Mouse (Mus musculus) hindbrain, embryonic 16.5 days (tissue): Measurements from ENCODE around the gene Pde4d. TPM values are rescaled to one million over a fixed set of nuclear protein-coding genes. Genes with fewer than 3 reads are reported as not detected.

Experiments
- ATAC-seq: fragments of 200-750 bp; cut with Nextera tagmentation; 2 replicates; pipeline ENCODE4 v1.8.0; 2017; ENCODE audit warnings: moderate TSS enrichment, moderate library complexity
- H3K27ac ChIP-seq: fragments of 300-500 bp; sonication (generic); 2 replicates; pipeline ENCODE4 v1.5.1; 2014; ENCODE audit warnings: low read depth, mild to moderate bottlenecking, control low read depth, low read length, moderate library complexity
- H3K27me3 ChIP-seq: fragments of 300-500 bp; sonication (generic); replicated peaks from 2 replicates; pipeline ENCODE4 v1.6.1; 2014; ENCODE audit warnings: low read length; ENCODE audit not compliant: control insufficient read depth, insufficient read depth
- H3K36me3 ChIP-seq: fragments of 300-500 bp; sonication (generic); 2 replicates; pipeline ENCODE4 v1.6.1; 2014; ENCODE audit warnings: mild to moderate bottlenecking, low read length, moderate library complexity, mixed read lengths; ENCODE audit not compliant: control insufficient read depth, insufficient read depth
- H3K4me1 ChIP-seq: fragments of 300-500 bp; sonication (generic); 2 replicates; pipeline ENCODE4 v1.6.1; 2014; ENCODE audit warnings: low read depth, low read length; ENCODE audit not compliant: control insufficient read depth, insufficient read depth
- H3K4me2 ChIP-seq: fragments of 300-500 bp; sonication (generic); 2 replicates; pipeline ENCODE4 v1.6.1; 2014; ENCODE audit warnings: mild to moderate bottlenecking, low read length, control low read depth, moderate library complexity
- H3K4me3 ChIP-seq: fragments of 300-500 bp; sonication (generic); 2 replicates; pipeline ENCODE4 v1.5.1; 2014; ENCODE audit warnings: mild to moderate bottlenecking, low read length, control low read depth, moderate library complexity
- H3K9ac ChIP-seq: fragments of 300-500 bp; sonication (generic); 2 replicates; pipeline ENCODE4 v1.6.1; 2014; ENCODE audit warnings: low read depth, mild to moderate bottlenecking, control low read depth, low read length, moderate library complexity
- H3K9me3 ChIP-seq: fragments of 300-500 bp; sonication (generic); 2 replicates; pipeline ENCODE4 v1.6.1; 2014; ENCODE audit warnings: mild to moderate bottlenecking, low read length, moderate library complexity; ENCODE audit not compliant: control insufficient read depth
- WGBS: fragments of 180-500 bp; shearing (Covaris S2); extraction: QIAGEN DNeasy Blood & Tissue Kit; methylation state at CpG from one replicate; pipeline ENCODE4 v1.1.7; 2014; 5-methylcytosine and 5-hydroxymethylcytosine counted together
- polyA plus RNA-seq: library from polyadenylated mRNA; unstranded; fragments of >200 nt; fragmentation: Nextera tagmentation; extraction: Ambion mirVana; gene quantifications from 2 replicates; pipeline ENCODE4 v1.2.1, GENCODE M21; 2015

Pde4d gene
- polyA plus RNA-seq, 1 experiment from 2014 or later = 18.5 TPM

- Histone ChIP-seq H3K4me3 (no peak overlapping the region), H3K9ac (no peak overlapping the region), H3K4me2 (no peak overlapping the region), H3K36me3 (no peaks in the 10 kb centered on the region), H3K27ac (no peak overlapping the region; the same call in 1 of the 2 replicates), H3K27me3 (no peaks in the 10 kb centered on the region), H3K9me3 (no peaks in the 10 kb centered on the region), H3K4me1 (peaks cover 4% of the 10 kb centered on the region)
- 59% methylated on average over 4 of the region's 4 CpGs for WGBS
- no peak for ATAC-seq
Observed at GRCm38 (mm10) chr13:109577901-109578300, 1128.2 kb downstream of the Pde4d start.

GRCm38 (mm10) chr13:109581284-109582070 is 1131.7 kb downstream of the Pde4d start:
- 73% methylated on average over 16 of the region's 16 CpGs for WGBS
- Histone ChIP-seq H3K27me3 (no peaks in the 10 kb centered on the region), H3K9me3 (no peaks in the 10 kb centered on the region), H3K4me2 (no peak overlapping the region), H3K4me1 (peaks cover 4% of the 10 kb centered on the region), H3K4me3 (no peak overlapping the region), H3K36me3 (no peaks in the 10 kb centered on the region), H3K27ac (no peak overlapping the region), H3K9ac (no peak overlapping the region)
- no peak for ATAC-seq

DNA sequence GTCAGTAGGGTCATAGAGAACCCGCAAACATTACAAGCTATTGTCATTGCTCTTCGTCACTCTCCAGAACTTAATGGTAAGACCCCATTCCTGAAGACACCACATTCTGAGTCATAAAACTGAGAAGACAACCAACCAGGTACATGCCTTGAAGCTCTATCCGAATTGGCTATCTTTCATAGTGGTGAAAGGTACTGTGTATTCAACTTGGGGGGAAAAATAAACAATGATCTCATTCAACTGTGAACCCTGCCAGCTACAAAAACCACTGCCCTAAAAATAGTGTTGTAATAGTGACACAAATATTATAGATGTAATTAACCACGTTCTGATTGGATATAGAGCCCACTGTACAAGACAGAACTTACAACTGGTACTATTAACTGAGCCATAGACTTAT is 1140.3 kb downstream of the Pde4d start:
- Histone ChIP-seq H3K9me3 (no peaks in the 10 kb centered on the region), H3K4me1 (no peaks in the 10 kb centered on the region), H3K9ac (no peak overlapping the region), H3K4me2 (no peak overlapping the region), H3K4me3 (no peak overlapping the region), H3K27ac (no peak overlapping the region), H3K27me3 (no peaks in the 10 kb centered on the region), H3K36me3 (no peaks in the 10 kb centered on the region)
- WGBS = 85% methylated on average over 4 of the region's 4 CpGs
- no peak for ATAC-seq

- Histone ChIP-seq H3K9me3 (no peaks in the 10 kb centered on the region), H3K4me2 (no peak overlapping the region), H3K4me1 (no peaks in the 10 kb centered on the region), H3K4me3 (no peak overlapping the region), H3K36me3 (no peaks in the 10 kb centered on the region), H3K27ac (no peak overlapping the region), H3K9ac (no peak overlapping the region), H3K27me3 (no peaks in the 10 kb centered on the region)
- no peak for ATAC-seq
- WGBS = 80% methylated on average over 8 of the region's 8 CpGs
Observed at GRCm38 (mm10) chr13:109592192-109592797, 1142.5 kb downstream of the Pde4d start.

DNA sequence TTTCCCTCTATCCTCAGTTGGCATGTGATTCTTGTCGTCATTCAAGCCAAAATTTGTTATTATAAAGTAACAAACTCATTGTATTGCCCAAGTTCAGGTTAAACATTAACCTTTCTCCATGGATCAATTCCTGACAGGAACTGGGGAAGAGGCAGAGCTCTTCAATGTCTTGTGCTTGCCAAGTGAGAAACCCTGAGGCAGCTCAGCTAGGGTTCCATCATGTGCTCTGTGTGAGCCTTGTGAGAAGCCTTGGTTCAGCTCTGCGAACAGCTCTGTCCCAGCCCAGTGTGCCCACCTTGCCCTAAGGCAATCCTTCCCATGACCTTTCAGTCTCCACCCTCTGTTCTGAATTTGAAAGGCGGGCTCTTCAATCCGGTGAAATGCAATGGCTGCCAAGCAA is 1150.0 kb downstream of the Pde4d start:
- ATAC-seq = no peak
- Histone ChIP-seq H3K4me2 (no peak overlapping the region), H3K9ac (no peak overlapping the region), H3K9me3 (no peaks in the 10 kb centered on the region), H3K27ac (no peak overlapping the region), H3K4me1 (no peaks in the 10 kb centered on the region), H3K4me3 (no peak overlapping the region), H3K36me3 (no peaks in the 10 kb centered on the region), H3K27me3 (no peaks in the 10 kb centered on the region)
- WGBS = 63% methylated on average over 4 of the region's 4 CpGs

DNA sequence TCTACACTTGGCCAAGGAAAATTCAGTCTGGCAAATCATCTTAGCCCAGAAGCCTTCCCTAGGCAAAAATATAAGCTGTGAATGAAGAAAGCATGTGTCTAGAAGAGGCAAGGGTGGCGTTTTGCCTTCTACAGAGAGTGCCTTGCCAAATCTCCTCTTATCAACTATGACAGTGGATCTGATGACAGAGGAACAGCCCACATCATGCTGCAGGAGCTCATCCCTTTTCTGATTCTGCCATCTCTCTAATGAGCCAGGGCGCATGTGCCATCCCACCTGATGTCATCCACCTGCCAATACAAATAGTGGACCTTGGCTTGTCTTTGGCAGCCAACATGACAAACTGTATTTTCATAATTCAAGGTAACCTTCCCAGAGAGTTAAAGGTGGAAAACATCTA is 1154.3 kb downstream of the Pde4d start:
- no peak overlapping the region for H3K4me2 ChIP-seq
- H3K36me3 ChIP-seq = no peaks in the 10 kb centered on the region
- no peak for ATAC-seq
- no peak overlapping the region for H3K4me3 ChIP-seq
- 82% methylated on average over 2 of the region's 2 CpGs for WGBS
- H3K4me1 ChIP-seq = no peaks in the 10 kb centered on the region; the same call in 1 of the 2 replicates
- no peak overlapping the region for H3K27ac ChIP-seq
- H3K27me3 ChIP-seq = no peaks in the 10 kb centered on the region
- H3K9me3 ChIP-seq = no peaks in the 10 kb centered on the region
- H3K9ac ChIP-seq = no peak overlapping the region

GRCm38 (mm10) chr13:109605140-109605539 is 1155.4 kb downstream of the Pde4d start:
- 57% methylated on average over 1 of the region's 1 CpGs for WGBS
- ATAC-seq = no peak
- Histone ChIP-seq H3K36me3 (no peaks in the 10 kb centered on the region), H3K27ac (no peak overlapping the region), H3K4me2 (no peak overlapping the region), H3K4me1 (no peaks in the 10 kb centered on the region; the same call in 1 of the 2 replicates), H3K4me3 (no peak overlapping the region), H3K9ac (no peak overlapping the region), H3K27me3 (no peaks in the 10 kb centered on the region), H3K9me3 (no peaks in the 10 kb centered on the region)

GRCm38 (mm10) chr13:109609106-109609804 is 1159.5 kb downstream of the Pde4d start:
- no peak overlapping the region for H3K4me2 ChIP-seq
- H3K4me3 ChIP-seq = no peak overlapping the region
- no peak overlapping the region for H3K27ac ChIP-seq
- no peaks in the 10 kb centered on the region for H3K27me3 ChIP-seq
- H3K4me1 ChIP-seq = no peaks in the 10 kb centered on the region; the same call in 1 of the 2 replicates
- no peaks in the 10 kb centered on the region for H3K36me3 ChIP-seq
- no peaks in the 10 kb centered on the region for H3K9me3 ChIP-seq
- 78% methylated on average over 9 of the region's 9 CpGs for WGBS
- no peak for ATAC-seq
- H3K9ac ChIP-seq = no peak overlapping the region

DNA sequence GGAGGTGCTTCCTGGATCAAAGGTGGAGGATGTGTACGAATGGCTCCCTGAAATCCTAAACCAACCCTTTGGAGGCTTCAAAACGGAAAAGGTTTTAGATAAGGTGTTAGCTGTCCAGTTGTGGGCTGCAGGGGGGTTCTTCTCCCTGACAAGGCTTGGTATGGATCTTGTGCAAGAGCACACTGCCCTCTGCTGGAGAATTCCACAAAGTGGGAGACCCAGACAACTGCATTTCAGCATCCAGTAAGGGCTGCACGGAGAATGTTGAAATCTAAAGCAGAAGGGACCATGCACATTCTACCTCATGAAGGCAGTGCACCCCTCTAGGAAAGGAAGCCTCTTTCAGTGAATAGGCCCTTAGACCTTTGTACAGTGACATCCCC is 1160.0 kb downstream of the Pde4d start:
- Histone ChIP-seq H3K9ac (no peak overlapping the region), H3K4me3 (no peak overlapping the region), H3K4me1 (no peaks in the 10 kb centered on the region; the same call in 1 of the 2 replicates), H3K9me3 (no peaks in the 10 kb centered on the region), H3K27me3 (no peaks in the 10 kb centered on the region), H3K4me2 (no peak overlapping the region), H3K36me3 (no peaks in the 10 kb centered on the region), H3K27ac (no peak overlapping the region)
- 25% methylated on average over 3 of the region's 3 CpGs for WGBS
- ATAC-seq = peak; percentile 79
